Mouse (Mus musculus): ENCODE measurements around the gene Poldip2. TPM values are rescaled to one million over a fixed set of nuclear protein-coding genes. Genes with fewer than 3 reads are reported as not detected.

The Poldip2 gene
- polyA plus RNA-seq, 1 experiment from 2014 or later, result 169 TPM

DNA sequence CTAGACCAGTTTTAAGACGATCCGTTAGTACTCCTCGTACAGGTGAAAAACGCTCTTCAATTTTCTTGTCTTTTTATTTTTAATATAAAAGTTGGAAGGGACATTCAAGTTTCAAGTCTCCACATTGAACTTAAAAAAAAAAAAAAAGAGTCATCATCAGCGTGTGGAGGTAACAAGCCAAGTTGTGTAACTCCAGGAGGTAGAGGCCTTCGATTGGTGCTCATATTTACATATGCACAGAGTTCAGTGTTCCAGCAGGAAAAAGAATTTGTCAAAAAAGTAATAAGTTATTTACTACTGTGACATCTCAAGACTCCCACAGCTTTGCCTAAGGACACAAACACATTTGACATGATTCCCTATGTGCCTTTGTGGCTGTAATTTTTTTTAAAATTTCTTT, 55.6 kb downstream of the Poldip2 start:
- H3K4me2 ChIP-seq (ENCODE audit: low read depth, low read length), result no peak overlapping the region
- no peak overlapping the region for H3K4me3 ChIP-seq (ENCODE audit: low read depth, low read length)
- no peak for ATAC-seq (ENCODE audit: low read depth)
- no peak overlapping the region for H3K27ac ChIP-seq (ENCODE audit: low read depth, low read length)
- H3K9ac ChIP-seq (replicated peaks; ENCODE audit: low read depth, low read length), result no peak overlapping the region
- no peaks in the 10 kb centered on the region for H3K4me1 ChIP-seq (ENCODE audit: control insufficient read depth, insufficient read depth, low read length)
- peaks cover 15% of the 10 kb centered on the region for H3K36me3 ChIP-seq (ENCODE audit: control insufficient read depth, insufficient read depth, low read length)
- H3K27me3 ChIP-seq (ENCODE audit: control insufficient read depth, insufficient read depth, low read length), result no peaks in the 10 kb centered on the region
- H3K9me3 ChIP-seq (ENCODE audit: control insufficient read depth, low read length), result no peaks in the 10 kb centered on the region
- WGBS, result 94% methylated on average over 6 of the region's 6 CpGs

DNA sequence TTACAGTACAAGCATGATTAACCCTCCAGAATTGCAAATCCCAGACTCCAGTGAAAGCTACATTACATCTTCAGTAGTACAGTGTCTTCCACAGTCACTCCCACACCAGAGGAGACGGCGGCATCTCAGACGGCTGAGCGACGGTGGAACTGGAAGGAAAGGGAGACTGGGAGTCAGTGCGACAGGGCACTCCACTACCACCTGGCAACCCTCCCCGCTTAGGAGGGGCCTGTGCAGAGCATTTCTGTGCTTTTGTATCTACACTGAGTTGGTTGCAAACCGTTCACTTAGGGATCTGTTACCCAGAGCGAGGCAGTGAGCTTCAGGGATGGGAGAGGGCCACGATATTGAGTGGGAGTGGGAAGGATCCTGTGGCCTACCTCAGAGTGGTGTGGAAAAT, 56.8 kb downstream of the Poldip2 start:
- Histone ChIP-seq H3K27me3 (ENCODE audit: control insufficient read depth, insufficient read depth, low read length) (no peaks in the 10 kb centered on the region), H3K36me3 (ENCODE audit: control insufficient read depth, insufficient read depth, low read length) (peaks cover 15% of the 10 kb centered on the region), H3K27ac (ENCODE audit: low read depth, low read length) (no peak overlapping the region), H3K4me3 (ENCODE audit: low read depth, low read length) (no peak overlapping the region), H3K4me2 (ENCODE audit: low read depth, low read length) (no peak overlapping the region), H3K4me1 (ENCODE audit: control insufficient read depth, insufficient read depth, low read length) (no peaks in the 10 kb centered on the region), H3K9ac (replicated peaks; ENCODE audit: low read depth, low read length) (no peak overlapping the region), H3K9me3 (ENCODE audit: control insufficient read depth, low read length) (no peaks in the 10 kb centered on the region)
- 92% methylated on average over 10 of the region's 10 CpGs for WGBS
- no peak for ATAC-seq (ENCODE audit: low read depth)

DNA sequence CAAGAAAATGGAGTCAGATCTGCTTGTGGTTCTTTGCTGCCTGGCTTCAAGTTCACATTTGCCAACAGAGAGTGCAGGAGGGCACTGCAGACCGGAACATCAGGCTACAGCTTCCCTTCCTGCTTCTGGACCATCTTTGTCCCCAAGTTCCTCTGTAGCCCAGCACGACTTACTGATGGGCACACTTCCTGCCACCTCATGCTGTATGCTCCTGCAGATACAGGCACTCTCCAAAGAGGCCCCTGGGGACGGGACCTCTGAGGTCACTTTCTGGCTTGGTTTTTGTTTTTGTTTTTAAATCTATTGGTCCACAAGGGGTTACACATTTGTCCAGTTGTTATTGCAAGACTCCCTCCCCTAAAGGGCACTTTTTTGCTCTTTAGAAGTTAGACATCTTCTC, 57.8 kb downstream of the Poldip2 start:
- Histone ChIP-seq H3K9ac (replicated peaks; ENCODE audit: low read depth, low read length) (no peak overlapping the region), H3K4me1 (ENCODE audit: control insufficient read depth, insufficient read depth, low read length) (no peaks in the 10 kb centered on the region), H3K4me3 (ENCODE audit: low read depth, low read length) (no peak overlapping the region), H3K36me3 (ENCODE audit: control insufficient read depth, insufficient read depth, low read length) (peaks cover 15% of the 10 kb centered on the region), H3K27me3 (ENCODE audit: control insufficient read depth, insufficient read depth, low read length) (no peaks in the 10 kb centered on the region), H3K4me2 (ENCODE audit: low read depth, low read length) (no peak overlapping the region), H3K9me3 (ENCODE audit: control insufficient read depth, low read length) (no peaks in the 10 kb centered on the region), H3K27ac (ENCODE audit: low read depth, low read length) (no peak overlapping the region)
- 75% methylated on average over 3 of the region's 3 CpGs for WGBS
- no peak for ATAC-seq (ENCODE audit: low read depth)

DNA sequence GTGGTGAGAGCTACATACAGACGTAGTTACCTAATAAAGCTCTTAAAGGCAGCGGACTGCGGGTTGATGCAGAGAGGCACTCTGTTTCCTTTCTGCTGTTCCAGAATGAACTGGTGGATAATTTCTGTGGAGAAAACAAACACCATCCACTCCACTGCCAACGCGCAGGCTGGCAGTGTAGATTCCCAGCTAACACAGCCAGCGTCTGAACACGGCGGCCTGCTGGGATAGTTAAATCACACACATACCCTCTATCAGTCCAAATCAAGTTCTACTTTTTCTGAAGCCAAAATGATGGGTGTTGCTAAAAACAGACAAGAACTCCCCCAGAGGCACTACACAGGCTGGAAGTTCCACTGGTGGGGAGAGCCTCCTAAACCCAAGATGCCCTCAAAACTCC, 59.4 kb downstream of the Poldip2 start:
- Histone ChIP-seq H3K36me3 (ENCODE audit: control insufficient read depth, insufficient read depth, low read length) (peaks cover 15% of the 10 kb centered on the region), H3K9me3 (ENCODE audit: control insufficient read depth, low read length) (no peaks in the 10 kb centered on the region), H3K4me3 (ENCODE audit: low read depth, low read length) (no peak overlapping the region), H3K4me2 (ENCODE audit: low read depth, low read length) (no peak overlapping the region), H3K27me3 (ENCODE audit: control insufficient read depth, insufficient read depth, low read length) (no peaks in the 10 kb centered on the region), H3K27ac (ENCODE audit: low read depth, low read length) (no peak overlapping the region), H3K9ac (replicated peaks; ENCODE audit: low read depth, low read length) (no peak overlapping the region), H3K4me1 (ENCODE audit: control insufficient read depth, insufficient read depth, low read length) (no peaks in the 10 kb centered on the region)
- 93% methylated on average over 8 of the region's 8 CpGs for WGBS
- no peak for ATAC-seq (ENCODE audit: low read depth)

DNA sequence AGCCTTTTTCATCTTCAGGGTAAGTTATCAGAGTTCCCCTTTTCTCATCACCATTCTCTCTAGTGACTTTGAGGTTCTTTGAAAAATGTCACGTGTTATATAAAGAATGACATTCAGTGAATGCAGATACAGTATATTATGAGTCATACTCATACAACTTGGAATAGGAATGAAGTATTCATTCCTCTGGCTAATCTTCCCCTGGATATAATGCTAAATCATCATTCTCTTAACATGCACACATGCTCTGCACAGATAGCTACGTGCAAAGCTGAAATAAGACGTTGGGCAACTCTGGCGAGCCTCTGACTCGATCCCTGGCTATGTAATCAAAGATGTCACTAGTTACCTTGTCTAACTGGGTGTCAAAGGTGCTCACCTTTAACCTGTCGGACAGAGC, 59.9 kb downstream of the Poldip2 start:
- Histone ChIP-seq H3K4me2 (ENCODE audit: low read depth, low read length) (no peak overlapping the region), H3K36me3 (ENCODE audit: control insufficient read depth, insufficient read depth, low read length) (peaks cover 15% of the 10 kb centered on the region), H3K9ac (replicated peaks; ENCODE audit: low read depth, low read length) (no peak overlapping the region), H3K27ac (ENCODE audit: low read depth, low read length) (no peak overlapping the region), H3K4me1 (ENCODE audit: control insufficient read depth, insufficient read depth, low read length) (no peaks in the 10 kb centered on the region), H3K4me3 (ENCODE audit: low read depth, low read length) (no peak overlapping the region), H3K9me3 (ENCODE audit: control insufficient read depth, low read length) (no peaks in the 10 kb centered on the region), H3K27me3 (ENCODE audit: control insufficient read depth, insufficient read depth, low read length) (no peaks in the 10 kb centered on the region)
- 97% methylated on average over 6 of the region's 6 CpGs for WGBS
- no peak for ATAC-seq (ENCODE audit: low read depth)

Other genes with a start within 250 kb of the Poldip2 start
- 0.08 and 0.30 TPM in 2 replicates for gene BC030499, start 221.4 kb upstream of the Poldip2 start, polyA plus RNA-seq (2014; fragmentation: Nextera tagmentation; extraction: Ambion mirVana)
- 3.4 and 3.5 TPM in 2 replicates for gene Spag5, start 210.7 kb upstream of the Poldip2 start, polyA plus RNA-seq (2014; fragmentation: Nextera tagmentation; extraction: Ambion mirVana)
- gene Aldoc, start 189.2 kb upstream of the Poldip2 start, polyA plus RNA-seq (2014; fragmentation: Nextera tagmentation; extraction: Ambion mirVana), result 245 and 350 TPM in 2 replicates
- 71.4 and 80.0 TPM in 2 replicates for gene Pigs, start 183.8 kb upstream of the Poldip2 start, polyA plus RNA-seq (2014; fragmentation: Nextera tagmentation; extraction: Ambion mirVana)
- gene Unc119, start 168.7 kb upstream of the Poldip2 start, polyA plus RNA-seq (2014; fragmentation: Nextera tagmentation; extraction: Ambion mirVana), result 74.8 and 91.5 TPM in 2 replicates
- not detected in 2 replicates for gene Foxn1, start 125.6 kb upstream of the Poldip2 start, polyA plus RNA-seq (2014; fragmentation: Nextera tagmentation; extraction: Ambion mirVana)
- gene Slc13a2, start 90.0 kb upstream of the Poldip2 start, polyA plus RNA-seq (2014; fragmentation: Nextera tagmentation; extraction: Ambion mirVana), result not detected in 2 replicates
- gene Slc46a1, start 46.5 kb upstream of the Poldip2 start, polyA plus RNA-seq (2014; fragmentation: Nextera tagmentation; extraction: Ambion mirVana), result 26.1 and 27.6 TPM in 2 replicates
- 54.3 and 56.1 TPM in 2 replicates for gene Sarm1, start 14.4 kb upstream of the Poldip2 start, polyA plus RNA-seq (2014; fragmentation: Nextera tagmentation; extraction: Ambion mirVana)
- gene Vtn, start 13.1 kb upstream of the Poldip2 start, polyA plus RNA-seq (2014; fragmentation: Nextera tagmentation; extraction: Ambion mirVana), result 91.3 and 227 TPM in 2 replicates
- not detected in 2 replicates for gene Sebox, start 8.7 kb upstream of the Poldip2 start, polyA plus RNA-seq (2014; fragmentation: Nextera tagmentation; extraction: Ambion mirVana)
- 104 and 108 TPM in 2 replicates for gene Tmem199, start within 50 bp of the Poldip2 start, polyA plus RNA-seq (2014; fragmentation: Nextera tagmentation; extraction: Ambion mirVana)
- 49.3 and 55.0 TPM in 2 replicates for gene Tnfaip1, start 24.1 kb downstream of the Poldip2 start, polyA plus RNA-seq (2014; fragmentation: Nextera tagmentation; extraction: Ambion mirVana)
- gene Ift20, start 24.2 kb downstream of the Poldip2 start, polyA plus RNA-seq (2014; fragmentation: Nextera tagmentation; extraction: Ambion mirVana), result 122 and 124 TPM in 2 replicates
- 38.0 and 43.0 TPM in 2 replicates for gene Tmem97, start 38.6 kb downstream of the Poldip2 start, polyA plus RNA-seq (2014; fragmentation: Nextera tagmentation; extraction: Ambion mirVana)
- 29.4 and 31.2 TPM in 2 replicates for gene Nlk, start 185.2 kb downstream of the Poldip2 start, polyA plus RNA-seq (2014; fragmentation: Nextera tagmentation; extraction: Ambion mirVana)
- 34.0 and 37.8 TPM in 2 replicates for gene Ccnq, start 239.5 kb downstream of the Poldip2 start, polyA plus RNA-seq (2014; fragmentation: Nextera tagmentation; extraction: Ambion mirVana)